Mouse (Mus musculus) monocyte, adult 5-6 weeks (primary cell): ENCODE results near the gene Tagap1. TPM values are rescaled to one million over a fixed set of nuclear protein-coding genes. Genes with fewer than 3 reads are reported as not detected.

ENCODE experiments used
- total RNA-seq: library from RNA; stranded (forward); fragments of 200-1000, 200-491, 200-594 nt; gene quantifications from 3 replicates; pipeline ENCODE4 v1.2.3, GENCODE M21; 2017

Gene Tagap1
- total RNA-seq, 1 experiment from 2014 or later = 20.1 TPM

Other genes starting within 250 kb of the Tagap1 start
- 389 to 480 TPM (median 421 TPM) in 3 replicates for gene Ezr, start 178.4 kb downstream of the Tagap1 start, total RNA-seq
- gene Rsph3b, start 12.5 kb downstream of the Tagap1 start, total RNA-seq = 18.0 to 27.7 TPM (median 23.5 TPM) in 3 replicates
- 766 to 836 TPM (median 784 TPM) in 3 replicates for gene Rnaset2b, start 9.5 kb upstream of the Tagap1 start, total RNA-seq
- gene Gm49721, start 17.7 kb upstream of the Tagap1 start, total RNA-seq = 3.1 to 6.7 TPM in 2 of 3 replicates, not detected in the other
- gene Gm1604a, start 64.4 kb upstream of the Tagap1 start, total RNA-seq = not detected in 3 replicates
- gene Rps6ka2, start 209.0 kb upstream of the Tagap1 start, total RNA-seq = 20.2 to 30.6 TPM (median 22.7 TPM) in 3 replicates